ENCODE assay signal across 8 mouse cellular contexts in the genomic region with DNA sequence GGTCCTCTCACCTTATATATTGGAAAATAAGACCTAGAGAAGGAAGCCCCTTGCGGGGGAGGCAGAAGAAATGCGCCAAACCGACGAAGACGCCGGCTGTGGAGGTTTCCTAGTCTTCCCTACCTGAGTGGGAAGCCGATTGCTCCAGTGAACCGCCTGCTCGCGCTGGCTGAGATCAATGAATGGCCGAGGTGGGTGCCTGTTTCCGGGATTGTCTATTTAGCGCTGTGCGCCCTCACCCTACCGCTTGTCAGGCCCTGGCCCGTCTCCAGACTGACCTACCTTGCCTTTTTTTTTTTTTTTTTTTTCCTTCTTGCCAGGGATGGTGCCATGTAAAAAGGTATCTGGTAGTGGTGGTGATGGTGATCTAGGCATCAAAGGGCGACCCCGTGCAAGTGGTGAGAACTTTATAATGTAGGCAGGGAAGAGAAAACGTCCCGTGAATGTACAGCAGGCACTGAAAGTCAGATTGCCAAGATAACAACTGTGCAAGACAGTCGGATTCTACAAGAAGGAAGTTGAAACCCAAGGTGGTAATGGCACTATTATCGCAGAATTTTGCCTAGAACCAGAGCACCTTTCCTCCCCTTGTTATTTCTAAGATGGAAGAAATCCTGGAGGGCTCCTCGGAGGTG. TPM values are rescaled to one million over a fixed set of nuclear protein-coding genes. Genes with fewer than 3 reads are reported as not detected.
DNase-seq lines count a peak whose midpoint lies in the region; ATAC-seq lines count a peak whose summit lies in the region.

Smtn (minus strand) TSS at position 162 of the 635 bp plus-strand sequence.

- no peaks in the 10 kb centered on the region for H3K27me3 ChIP-seq in lung, embryonic 16.5 days (ENCODE audit: control insufficient read depth, insufficient read depth, low read depth, low read length)
- H3K27me3 ChIP-seq in limb, embryonic 10.5 days (ENCODE audit: low read depth, poor library complexity, severe bottlenecking) = no peaks in the 10 kb centered on the region
- H3K27me3 ChIP-seq in stomach, embryonic 14.5 days (ENCODE audit: control insufficient read depth, insufficient read depth, low read length) = no peaks in the 10 kb centered on the region

- H3K4me3 ChIP-seq in lung, embryonic 16.5 days (ENCODE audit: low read length) = peak within 1 kb of the TSS; percentile 75
- H3K4me3 ChIP-seq in limb, embryonic 10.5 days = peak within 1 kb of the TSS; percentile 70
- peak within 1 kb of the TSS; percentile 60 for H3K4me3 ChIP-seq in stomach, embryonic 14.5 days (ENCODE audit: low read depth, low read length)

- WGBS in lung, embryonic 16.5 days = 90% methylated on average over 23 of the region's 23 CpGs
- 93% methylated on average over 23 of the region's 23 CpGs for WGBS in limb, embryonic 10.5 days
- 92% methylated on average over 23 of the region's 23 CpGs for WGBS in stomach, embryonic 14.5 days

- H3K9me3 ChIP-seq in lung, embryonic 16.5 days (ENCODE audit: control insufficient read depth, low read length) = peaks cover 4% of the 10 kb centered on the region
- no peaks in the 10 kb centered on the region for H3K9me3 ChIP-seq in limb, embryonic 10.5 days (replicated peaks)
- no peaks in the 10 kb centered on the region for H3K9me3 ChIP-seq in stomach, embryonic 14.5 days (ENCODE audit: control insufficient read depth, low read depth, low read length)

- no peaks in the 10 kb centered on the region for H3K36me3 ChIP-seq in lung, embryonic 16.5 days (ENCODE audit: control insufficient read depth, insufficient read depth, low read length)
- peaks cover 7% of the 10 kb centered on the region; the same call in 1 of the 2 replicates for H3K36me3 ChIP-seq in limb, embryonic 10.5 days
- H3K36me3 ChIP-seq in stomach, embryonic 14.5 days (ENCODE audit: control insufficient read depth, insufficient read depth, low read length) = no peaks in the 10 kb centered on the region

- peak within 1 kb of the TSS; percentile 83 for H3K9ac ChIP-seq in lung, embryonic 16.5 days (ENCODE audit: low read length)
- no peak within 1 kb of the TSS for H3K9ac ChIP-seq in stomach, embryonic 14.5 days (replicated peaks; ENCODE audit: low read depth, low read length)

- H3K27ac ChIP-seq in lung, embryonic 16.5 days (ENCODE audit: low read length) = peak within 1 kb of the TSS; percentile 58; the same call in 1 of the 2 replicates
- H3K27ac ChIP-seq in limb, embryonic 10.5 days = peak within 1 kb of the TSS; percentile 89
- no peak within 1 kb of the TSS for H3K27ac ChIP-seq in stomach, embryonic 14.5 days (ENCODE audit: low read length)

- H3K4me2 ChIP-seq in lung, embryonic 16.5 days (ENCODE audit: low read depth, low read length) = peak within 1 kb of the TSS; percentile 87
- H3K4me2 ChIP-seq in stomach, embryonic 14.5 days (replicated peaks; ENCODE audit: low read depth, low read length) = peak within 1 kb of the TSS; percentile 70

- peaks cover 31% of the 10 kb centered on the region for H3K4me1 ChIP-seq in lung, embryonic 16.5 days (replicated peaks; ENCODE audit: control insufficient read depth, insufficient read depth, low read length)
- peaks cover 28% of the 10 kb centered on the region for H3K4me1 ChIP-seq in limb, embryonic 10.5 days
- H3K4me1 ChIP-seq in stomach, embryonic 14.5 days (ENCODE audit: control insufficient read depth, insufficient read depth, low read length) = peaks cover 20% of the 10 kb centered on the region

- no peak for ATAC-seq in lung, embryonic 16.5 days (ENCODE audit: low read depth)
- ATAC-seq in stomach, embryonic 14.5 days (ENCODE audit: insufficient number of reproducible peaks, insufficient read depth, low FRiP score, low read depth) = no peak

- no peak for DNase-seq in lung, postnatal 36 days
- peak; percentile 39 for DNase-seq in cerebellum, adult 9-10 months
- no peak for DNase-seq in heart, adult 18-20 months
- DNase-seq in limb, embryonic 10.5 days (ENCODE audit: low spot score) = no peak
- no peak for DNase-seq in right cerebral cortex, postnatal 25 days
- DNase-seq in embryo, embryonic 10 days (ENCODE audit: low spot score) = no peak

RNA-seq across cellular contexts. Expression of gene Smtn, which starts in this region (rescaled TPM):
- polyA plus RNA-seq in lung, embryonic 16.5 days (2015; fragmentation: Nextera tagmentation; extraction: Ambion mirVana) = 110 and 121 TPM in 2 replicates
- total RNA-seq in heart, adult 18-20 months (2021) = 100 to 1,000 TPM; 139 to 154 TPM
- polyA plus RNA-seq in limb, embryonic 10.5 days (2016; fragmentation: Nextera tagmentation; extraction: Ambion mirVana) = 43.0 and 52.8 TPM in 2 replicates
- 109 and 112 TPM in 2 replicates for polyA plus RNA-seq in stomach, embryonic 14.5 days (2014; fragmentation: Nextera tagmentation; extraction: Ambion mirVana)
